Comparison of ENCODE assay signal across 21 mouse cellular contexts in genomic region chr6:146243068-146243467, GRCm38 (mm10).
DNase-seq lines count a peak whose midpoint lies in the region; ATAC-seq and TF ChIP-seq lines count a peak whose summit lies in the region.
"Had no signal": no experiment of that assay in that cellular context is flagged by ENCODE, and none has a peak within 500 bp of the region (broad histone marks: within the 10 kb centered on the region; RNA-seq: fewer than 3 reads in every experiment).

No protein-coding gene starts in this region.

- TF ChIP-seq CTCF in forebrain, postnatal 0 days (IDR thresholded peaks at IDR 0.05; ENCODE audit: low read depth), result no peak
- TF ChIP-seq CTCF in midbrain, postnatal 0 days (IDR thresholded peaks at IDR 0.05), result no peak

- no peak overlapping the region for H3K9ac ChIP-seq in forebrain, postnatal 0 days
- no peak overlapping the region for H3K9ac ChIP-seq in forebrain, embryonic 13.5 days
- H3K9ac ChIP-seq in midbrain, embryonic 11.5 days (ENCODE audit: low read length), result no peak overlapping the region
- H3K9ac ChIP-seq in midbrain, postnatal 0 days (replicated peaks; ENCODE audit: low read length, poor library complexity, severe bottlenecking), result no peak overlapping the region
- no peak overlapping the region for H3K9ac ChIP-seq in midbrain, embryonic 16.5 days (ENCODE audit: low read depth, low read length)
- H3K9ac ChIP-seq: embryonic facial prominence, embryonic 13.5 days; embryonic facial prominence, embryonic 15.5 days; forebrain, embryonic 12.5 days had no signal

- WGBS in forebrain, postnatal 0 days, result 81% methylated on average over 5 of the region's 5 CpGs
- WGBS in forebrain, embryonic 13.5 days, result 67% methylated on average over 5 of the region's 5 CpGs
- WGBS in midbrain, embryonic 11.5 days, result 72% methylated on average over 5 of the region's 5 CpGs
- 60% methylated on average over 5 of the region's 5 CpGs for WGBS in midbrain, postnatal 0 days
- 63% methylated on average over 5 of the region's 5 CpGs for WGBS in midbrain, embryonic 16.5 days
- WGBS in midbrain, embryonic 10.5 days, result 76% methylated on average over 5 of the region's 5 CpGs

- H3K4me1 ChIP-seq in forebrain, postnatal 0 days (ENCODE audit: insufficient read depth), result no peaks in the 10 kb centered on the region
- H3K4me1 ChIP-seq in forebrain, embryonic 13.5 days, result no peaks in the 10 kb centered on the region
- H3K4me1 ChIP-seq in midbrain, embryonic 11.5 days (ENCODE audit: control insufficient read depth, insufficient read depth, low read length), result no peaks in the 10 kb centered on the region
- H3K4me1 ChIP-seq in midbrain, postnatal 0 days (ENCODE audit: insufficient read depth, low read length), result no peaks in the 10 kb centered on the region
- no peaks in the 10 kb centered on the region for H3K4me1 ChIP-seq in midbrain, embryonic 16.5 days (ENCODE audit: control insufficient read depth, insufficient read depth, low read length)
- H3K4me1 ChIP-seq in midbrain, embryonic 10.5 days, result no peaks in the 10 kb centered on the region
- H3K4me1 ChIP-seq: embryonic facial prominence, embryonic 15.5 days; forebrain, embryonic 10.5 days; forebrain, embryonic 12.5 days had no signal

- no peak overlapping the region for H3K27ac ChIP-seq in forebrain, postnatal 0 days (ENCODE audit: low read depth, low read length)
- no peak overlapping the region for H3K27ac ChIP-seq in forebrain, embryonic 13.5 days
- H3K27ac ChIP-seq in midbrain, embryonic 11.5 days (ENCODE audit: low read depth, low read length), result no peak overlapping the region
- no peak overlapping the region for H3K27ac ChIP-seq in midbrain, postnatal 0 days (ENCODE audit: low read depth, low read length)
- no peak overlapping the region for H3K27ac ChIP-seq in midbrain, embryonic 16.5 days (ENCODE audit: low read length)
- H3K27ac ChIP-seq in midbrain, embryonic 10.5 days (replicated peaks), result no peak overlapping the region
- H3K27ac ChIP-seq: embryonic facial prominence, embryonic 13.5 days; embryonic facial prominence, embryonic 15.5 days; forebrain, embryonic 10.5 days; forebrain, embryonic 12.5 days had no signal

- H3K27me3 ChIP-seq in forebrain, postnatal 0 days (ENCODE audit: insufficient read depth, low read length), result no peaks in the 10 kb centered on the region
- no peaks in the 10 kb centered on the region for H3K27me3 ChIP-seq in forebrain, embryonic 13.5 days
- H3K27me3 ChIP-seq in midbrain, embryonic 11.5 days (ENCODE audit: control insufficient read depth, insufficient read depth, low read length), result no peaks in the 10 kb centered on the region
- H3K27me3 ChIP-seq in midbrain, postnatal 0 days (ENCODE audit: insufficient read depth, low read length), result no peaks in the 10 kb centered on the region
- H3K27me3 ChIP-seq in midbrain, embryonic 16.5 days (ENCODE audit: control insufficient read depth, insufficient read depth, low read depth, low read length), result no peaks in the 10 kb centered on the region
- H3K27me3 ChIP-seq in midbrain, embryonic 10.5 days (ENCODE audit: low read depth, poor library complexity, severe bottlenecking), result no peaks in the 10 kb centered on the region
- H3K27me3 ChIP-seq: embryonic facial prominence, embryonic 13.5 days; embryonic facial prominence, embryonic 15.5 days; forebrain, embryonic 12.5 days had no signal

- no peak overlapping the region for H3K4me2 ChIP-seq in forebrain, postnatal 0 days (ENCODE audit: low read depth)
- no peak overlapping the region for H3K4me2 ChIP-seq in forebrain, embryonic 13.5 days
- H3K4me2 ChIP-seq in midbrain, embryonic 11.5 days, result no peak overlapping the region
- H3K4me2 ChIP-seq in midbrain, postnatal 0 days (ENCODE audit: low read depth, low read length, poor library complexity, severe bottlenecking), result no peak overlapping the region
- no peak overlapping the region for H3K4me2 ChIP-seq in midbrain, embryonic 16.5 days (ENCODE audit: low read length)
- H3K4me2 ChIP-seq: embryonic facial prominence, embryonic 13.5 days; embryonic facial prominence, embryonic 15.5 days; forebrain, embryonic 12.5 days had no signal

- no peak for DNase-seq in forebrain, postnatal 0 days
- peak; percentile 61 for DNase-seq in midbrain, embryonic 11.5 days (ENCODE audit: low spot score, missing footprints)
- no peak for DNase-seq in midbrain, postnatal 0 days (ENCODE audit: low spot score)
- no peak for DNase-seq in midbrain, embryonic 10.5 days (ENCODE audit: low spot score)
- DNase-seq: adrenal gland, adult 2 months; adrenal gland, postnatal 10 days; adrenal gland, postnatal 25 days; cerebellum, adult 11 months; cerebellum, adult 18-20 months; cerebellum, adult 8-10 months; cerebellum, adult 9-11 months; cerebellum, postnatal 14 days; cerebellum, postnatal 36 days; embryo, embryonic 11 days had no signal

- no peaks in the 10 kb centered on the region for H3K9me3 ChIP-seq in forebrain, postnatal 0 days (ENCODE audit: low read length)
- H3K9me3 ChIP-seq in forebrain, embryonic 13.5 days (replicated peaks), result no peaks in the 10 kb centered on the region; the same call in 1 of the 2 replicates
- H3K9me3 ChIP-seq in midbrain, embryonic 11.5 days (ENCODE audit: control insufficient read depth, low read length), result no peaks in the 10 kb centered on the region
- no peaks in the 10 kb centered on the region for H3K9me3 ChIP-seq in midbrain, postnatal 0 days (ENCODE audit: low read length)
- H3K9me3 ChIP-seq in midbrain, embryonic 16.5 days (replicated peaks; ENCODE audit: control insufficient read depth, low read length, poor library complexity, severe bottlenecking), result no peaks in the 10 kb centered on the region
- no peaks in the 10 kb centered on the region for H3K9me3 ChIP-seq in midbrain, embryonic 10.5 days (replicated peaks)
- H3K9me3 ChIP-seq: embryonic facial prominence, embryonic 13.5 days; embryonic facial prominence, embryonic 15.5 days; forebrain, embryonic 10.5 days; forebrain, embryonic 12.5 days had no signal

- H3K36me3 ChIP-seq in forebrain, postnatal 0 days (ENCODE audit: insufficient read depth), result no peaks in the 10 kb centered on the region
- no peaks in the 10 kb centered on the region for H3K36me3 ChIP-seq in forebrain, embryonic 13.5 days (ENCODE audit: poor library complexity, severe bottlenecking)
- no peaks in the 10 kb centered on the region for H3K36me3 ChIP-seq in midbrain, embryonic 11.5 days (ENCODE audit: control insufficient read depth, insufficient read depth, low read length)
- H3K36me3 ChIP-seq in midbrain, postnatal 0 days (ENCODE audit: insufficient read depth, low read length), result no peaks in the 10 kb centered on the region
- no peaks in the 10 kb centered on the region for H3K36me3 ChIP-seq in midbrain, embryonic 16.5 days (ENCODE audit: control insufficient read depth, insufficient read depth, low read length)
- no peaks in the 10 kb centered on the region for H3K36me3 ChIP-seq in midbrain, embryonic 10.5 days
- H3K36me3 ChIP-seq: embryonic facial prominence, embryonic 13.5 days; forebrain, embryonic 10.5 days; forebrain, embryonic 12.5 days had no signal

- H3K4me3 ChIP-seq in forebrain, postnatal 0 days (ENCODE audit: low read depth, low read length), result no peak overlapping the region
- H3K4me3 ChIP-seq in forebrain, embryonic 13.5 days, result no peak overlapping the region
- no peak overlapping the region for H3K4me3 ChIP-seq in midbrain, embryonic 11.5 days (ENCODE audit: low read depth, low read length)
- no peak overlapping the region for H3K4me3 ChIP-seq in midbrain, postnatal 0 days (ENCODE audit: low read depth, low read length)
- no peak overlapping the region for H3K4me3 ChIP-seq in midbrain, embryonic 16.5 days (ENCODE audit: low read depth, low read length)
- no peak overlapping the region for H3K4me3 ChIP-seq in midbrain, embryonic 10.5 days
- H3K4me3 ChIP-seq: embryonic facial prominence, embryonic 13.5 days; embryonic facial prominence, embryonic 15.5 days; erythroblast, embryonic 14.5 days; forebrain, embryonic 10.5 days; forebrain, embryonic 12.5 days had no signal

- ATAC-seq in forebrain, postnatal 0 days, result peak; percentile 38; the same call in 1 of the 2 replicates
- no peak for ATAC-seq in forebrain, embryonic 13.5 days
- no peak for ATAC-seq in midbrain, embryonic 11.5 days (ENCODE audit: low FRiP score)
- ATAC-seq in midbrain, postnatal 0 days (ENCODE audit: low FRiP score), result no peak
- ATAC-seq in midbrain, embryonic 16.5 days, result 0 out of 2 replicates have a peak, but pooled peaks have one; percentile 39

Comparison
In these comparisons a context has a peak if more than half of its experiments do, and no peak if none do; other contexts are left out.
1. ATAC-seq: peak in forebrain, postnatal 0 days (single experiment) and midbrain, embryonic 16.5 days (single experiment); none in forebrain, embryonic 13.5 days (single experiment), midbrain, embryonic 11.5 days (single experiment) and midbrain, postnatal 0 days (single experiment).